Mouse (Mus musculus): ENCODE results near the gene Strada.

Gene Strada

GRCm38 (mm10) chr11:106187326-106187725, 14.6 kb downstream of the Strada start:
- no peak for DNase-seq (ENCODE audit: low spot score in 2 of 2)

GRCm38 (mm10) chr11:106180449-106180801, 21.5 kb downstream of the Strada start:
- no peak for DNase-seq (ENCODE audit: low spot score in 2 of 2)

GRCm38 (mm10) chr11:106179711-106180448, 22.1 kb downstream of the Strada start:
- DNase-seq (ENCODE audit: low spot score in 2 of 2) = no peak

GRCm38 (mm10) chr11:106178036-106178782, 23.8 kb downstream of the Strada start:
- DNase-seq (ENCODE audit: low spot score in 2 of 2) = no peak

GRCm38 (mm10) chr11:106176372-106176771, 25.6 kb downstream of the Strada start:
- no peak for DNase-seq (ENCODE audit: low spot score in 2 of 2)

- no peak for DNase-seq (ENCODE audit: low spot score in 2 of 2)
Measured at GRCm38 (mm10) chr11:106175081-106175480, 26.9 kb downstream of the Strada start.

- no peak for DNase-seq (ENCODE audit: low spot score in 2 of 2)
Measured at GRCm38 (mm10) chr11:106174372-106174771, 27.6 kb downstream of the Strada start.

GRCm38 (mm10) chr11:106173228-106173627, 28.7 kb downstream of the Strada start:
- no peak for DNase-seq (ENCODE audit: low spot score in 2 of 2)

GRCm38 (mm10) chr11:106170807-106171206, 31.2 kb downstream of the Strada start:
- no peak for DNase-seq (ENCODE audit: low spot score in 2 of 2)

- DNase-seq (ENCODE audit: low spot score in 2 of 2) = no peak
Measured at GRCm38 (mm10) chr11:106167435-106167834, 34.5 kb downstream of the Strada start.

GRCm38 (mm10) chr11:106164601-106165180, 37.3 kb downstream of the Strada start:
- no peak for DNase-seq (ENCODE audit: low spot score in 2 of 2)

- DNase-seq (ENCODE audit: low spot score in 2 of 2) = no peak
Measured at GRCm38 (mm10) chr11:106163546-106163945, 38.4 kb downstream of the Strada start.

GRCm38 (mm10) chr11:106162237-106162636, 39.7 kb downstream of the Strada start:
- no peak for DNase-seq (ENCODE audit: low spot score in 2 of 2)

GRCm38 (mm10) chr11:106160841-106161721, 40.9 kb downstream of the Strada start, which contains the start of the genes Gm10840 and Limd2:
Gene Gm10840 (plus strand): TSS chr11:106160850.
Gene Limd2 (minus strand): TSS chr11:106160860.
- peak in 1 of 2 experiments; percentile 21 for DNase-seq (ENCODE audit: low spot score in 2 of 2)

GRCm38 (mm10) chr11:106159921-106160840, 41.8 kb downstream of the Strada start:
- DNase-seq (ENCODE audit: low spot score in 2 of 2) = peak; percentile 46 to 65

GRCm38 (mm10) chr11:106159216-106159920, 42.6 kb downstream of the Strada start:
- no peak for DNase-seq (ENCODE audit: low spot score in 2 of 2)

GRCm38 (mm10) chr11:106158930-106159215, 43.1 kb downstream of the Strada start:
- no peak for DNase-seq (ENCODE audit: low spot score in 2 of 2)

- no peak for DNase-seq (ENCODE audit: low spot score in 2 of 2)
Measured at GRCm38 (mm10) chr11:106158081-106158929, 43.7 kb downstream of the Strada start.

- DNase-seq (ENCODE audit: low spot score in 2 of 2) = no peak
Measured at GRCm38 (mm10) chr11:106157154-106157553, 44.8 kb downstream of the Strada start.

Measured in urinary bladder, adult 18-20 months (tissue).